Mouse (Mus musculus) hindbrain, embryonic 14.5 days (tissue): ENCODE results near the gene Fancc. TPM values are rescaled to one million over a fixed set of nuclear protein-coding genes. Genes with fewer than 3 reads are reported as not detected.
A peak's percentile ranks its signal among the peaks of the same experiment; 100 is the strongest.

Experiments used
- ATAC-seq: fragments of 200-750 bp; cut with Nextera tagmentation; 2 replicates; pipeline ENCODE4 v1.8.0; 2017; ENCODE audit warnings: moderate number of reproducible peaks, mild to moderate bottlenecking, moderate TSS enrichment, moderate library complexity; ENCODE audit not compliant: low FRiP score
- DNase-seq: peaks from one replicate; pipeline ENCODE4 v3.0.0-alpha.2; 2015; ENCODE audit warnings: low spot score
- H3K27ac ChIP-seq: fragments of 300-500 bp; sonication (generic); 2 replicates; pipeline ENCODE4 v1.5.1; 2014; ENCODE audit warnings: mild to moderate bottlenecking, moderate library complexity
- H3K27me3 ChIP-seq: fragments of 300-500 bp; sonication (generic); 2 replicates; pipeline ENCODE4 v1.6.1; 2014; ENCODE audit warnings: mild to moderate bottlenecking, low read length, mixed read lengths; ENCODE audit not compliant: control insufficient read depth, insufficient read depth
- H3K36me3 ChIP-seq: fragments of 300-500 bp; sonication (generic); replicated peaks from 2 replicates; pipeline ENCODE4 v1.6.1; 2014; ENCODE audit not compliant: control insufficient read depth, insufficient read depth
- H3K4me1 ChIP-seq: fragments of 300-500 bp; sonication (generic); replicated peaks from 2 replicates; pipeline ENCODE4 v1.6.1; 2014; ENCODE audit warnings: antibody characterized with exemption, low read length, mixed read lengths; ENCODE audit not compliant: control insufficient read depth, insufficient read depth
- H3K4me2 ChIP-seq: fragments of 300-500 bp; sonication (generic); replicated peaks from 2 replicates; pipeline ENCODE4 v1.6.1; 2014; ENCODE audit warnings: mild to moderate bottlenecking, moderate library complexity
- H3K4me3 ChIP-seq: fragments of 300-500 bp; sonication (generic); replicated peaks from 2 replicates; pipeline ENCODE4 v1.5.1; 2014; ENCODE audit warnings: mild to moderate bottlenecking, low read length
- H3K9ac ChIP-seq: fragments of 300-500 bp; sonication (generic); 2 replicates; pipeline ENCODE4 v1.6.1; 2014
- H3K9me3 ChIP-seq: fragments of 300-500 bp; sonication (generic); 2 replicates; pipeline ENCODE4 v1.6.1; 2016; ENCODE audit warnings: low read length; ENCODE audit not compliant: control insufficient read depth
- WGBS: fragments of 180-500 bp; shearing (Covaris S2); extraction: QIAGEN DNeasy Blood & Tissue Kit; methylation state at CpG from one replicate; pipeline ENCODE4 v1.1.7; 2014; 5-methylcytosine and 5-hydroxymethylcytosine counted together
- polyA plus RNA-seq: library from polyadenylated mRNA; unstranded; fragments of >200 nt; fragmentation: Nextera tagmentation; extraction: Ambion mirVana; gene quantifications from 2 replicates; pipeline ENCODE4 v1.2.1, GENCODE M21; 2014

Gene Fancc
- polyA plus RNA-seq, 1 experiment from 2014 or later: 15.9 TPM

GRCm38 (mm10) chr13:63530857-63531256, 33.8 kb upstream of the Fancc start:
- Histone ChIP-seq H3K27me3 (no peaks in the 10 kb centered on the region), H3K27ac (no peak overlapping the region), H3K4me1 (peaks cover 22% of the 10 kb centered on the region), H3K9ac (no peak overlapping the region), H3K36me3 (peaks cover 80% of the 10 kb centered on the region), H3K9me3 (no peaks in the 10 kb centered on the region), H3K4me3 (no peak overlapping the region), H3K4me2 (no peak overlapping the region)
- no peak for ATAC-seq
- no peak for DNase-seq
- WGBS: 62% methylated on average over 9 of the region's 9 CpGs

DNA sequence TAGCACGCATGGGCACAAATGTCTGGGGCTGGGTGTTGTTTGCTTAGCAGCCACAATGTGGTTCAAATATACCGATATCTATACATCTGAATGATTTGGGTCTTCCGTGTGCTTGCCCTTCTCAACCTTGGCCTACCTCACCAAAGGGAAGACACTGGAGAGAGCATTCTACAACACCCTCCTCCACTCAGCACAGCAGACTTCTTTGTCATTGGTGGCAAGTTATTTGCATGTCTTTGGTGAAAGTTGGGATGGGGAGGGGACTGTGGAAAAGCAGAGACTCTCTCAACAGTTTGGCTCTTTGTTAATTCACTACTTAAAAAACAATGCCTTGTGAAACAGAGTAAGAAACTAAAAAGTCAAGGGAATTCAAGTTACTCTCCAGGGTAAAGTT, 33.3 kb upstream of the Fancc start:
- no peak for DNase-seq
- H3K4me2 ChIP-seq: no peak overlapping the region
- H3K27ac ChIP-seq: no peak overlapping the region
- no peak overlapping the region for H3K9ac ChIP-seq
- H3K4me3 ChIP-seq: no peak overlapping the region
- peaks cover 80% of the 10 kb centered on the region for H3K36me3 ChIP-seq
- H3K4me1 ChIP-seq: peaks cover 27% of the 10 kb centered on the region
- ATAC-seq: no peak
- H3K27me3 ChIP-seq: no peaks in the 10 kb centered on the region
- 15% methylated on average over 3 of the region's 3 CpGs for WGBS
- no peaks in the 10 kb centered on the region for H3K9me3 ChIP-seq

- Histone ChIP-seq H3K27ac (no peak overlapping the region), H3K27me3 (no peaks in the 10 kb centered on the region), H3K4me2 (no peak overlapping the region), H3K4me3 (no peak overlapping the region), H3K9me3 (no peaks in the 10 kb centered on the region), H3K4me1 (peaks cover 33% of the 10 kb centered on the region), H3K36me3 (peaks cover 80% of the 10 kb centered on the region), H3K9ac (no peak overlapping the region)
- DNase-seq (no peak), ATAC-seq (no peak)
- WGBS: 44% methylated on average over 3 of the region's 3 CpGs
Measured at GRCm38 (mm10) chr13:63529602-63530370, 32.7 kb upstream of the Fancc start.

GRCm38 (mm10) chr13:63528852-63529251, 31.8 kb upstream of the Fancc start:
- DNase-seq (no peak), ATAC-seq (no peak)
- no peak overlapping the region for H3K4me2 ChIP-seq
- no peak overlapping the region for H3K9ac ChIP-seq
- H3K27me3 ChIP-seq: no peaks in the 10 kb centered on the region
- 7% methylated on average over 2 of the region's 2 CpGs for WGBS
- no peaks in the 10 kb centered on the region for H3K9me3 ChIP-seq
- H3K4me1 ChIP-seq: peaks cover 40% of the 10 kb centered on the region
- H3K36me3 ChIP-seq: peaks cover 80% of the 10 kb centered on the region
- H3K4me3 ChIP-seq: no peak overlapping the region
- 0 out of 2 replicates have a peak overlapping the region, but pooled peaks have one; percentile 39 for H3K27ac ChIP-seq

GRCm38 (mm10) chr13:63528164-63528675, 31.1 kb upstream of the Fancc start:
- DNase-seq: no peak
- H3K4me1 ChIP-seq: peaks cover 40% of the 10 kb centered on the region

GRCm38 (mm10) chr13:63525571-63526197, 28.6 kb upstream of the Fancc start:
- ATAC-seq (no peak), DNase-seq (no peak)
- no peaks in the 10 kb centered on the region for H3K9me3 ChIP-seq
- H3K36me3 ChIP-seq: peaks cover 77% of the 10 kb centered on the region
- no peak overlapping the region for H3K4me3 ChIP-seq
- H3K4me1 ChIP-seq: peaks cover 37% of the 10 kb centered on the region
- no peaks in the 10 kb centered on the region for H3K27me3 ChIP-seq
- peak overlapping the region; percentile 62; the same call in 1 of the 2 replicates for H3K27ac ChIP-seq
- WGBS: 47% methylated on average over 11 of the region's 11 CpGs
- no peak overlapping the region for H3K9ac ChIP-seq
- no peak overlapping the region for H3K4me2 ChIP-seq

More at GRCm38 (mm10) chr13:63528164-63528675, 31.1 kb upstream of the Fancc start:
- Histone ChIP-seq H3K27ac (0 out of 2 replicates have a peak overlapping the region, but pooled peaks have one; percentile 39), H3K4me2 (no peak overlapping the region), H3K9me3 (no peaks in the 10 kb centered on the region), H3K36me3 (peaks cover 79% of the 10 kb centered on the region), H3K27me3 (no peaks in the 10 kb centered on the region), H3K9ac (no peak overlapping the region), H3K4me3 (no peak overlapping the region)
- ATAC-seq: peak; percentile 53; the same call in 1 of the 2 replicates
- 3% methylated on average over 5 of the region's 5 CpGs for WGBS

DNA sequence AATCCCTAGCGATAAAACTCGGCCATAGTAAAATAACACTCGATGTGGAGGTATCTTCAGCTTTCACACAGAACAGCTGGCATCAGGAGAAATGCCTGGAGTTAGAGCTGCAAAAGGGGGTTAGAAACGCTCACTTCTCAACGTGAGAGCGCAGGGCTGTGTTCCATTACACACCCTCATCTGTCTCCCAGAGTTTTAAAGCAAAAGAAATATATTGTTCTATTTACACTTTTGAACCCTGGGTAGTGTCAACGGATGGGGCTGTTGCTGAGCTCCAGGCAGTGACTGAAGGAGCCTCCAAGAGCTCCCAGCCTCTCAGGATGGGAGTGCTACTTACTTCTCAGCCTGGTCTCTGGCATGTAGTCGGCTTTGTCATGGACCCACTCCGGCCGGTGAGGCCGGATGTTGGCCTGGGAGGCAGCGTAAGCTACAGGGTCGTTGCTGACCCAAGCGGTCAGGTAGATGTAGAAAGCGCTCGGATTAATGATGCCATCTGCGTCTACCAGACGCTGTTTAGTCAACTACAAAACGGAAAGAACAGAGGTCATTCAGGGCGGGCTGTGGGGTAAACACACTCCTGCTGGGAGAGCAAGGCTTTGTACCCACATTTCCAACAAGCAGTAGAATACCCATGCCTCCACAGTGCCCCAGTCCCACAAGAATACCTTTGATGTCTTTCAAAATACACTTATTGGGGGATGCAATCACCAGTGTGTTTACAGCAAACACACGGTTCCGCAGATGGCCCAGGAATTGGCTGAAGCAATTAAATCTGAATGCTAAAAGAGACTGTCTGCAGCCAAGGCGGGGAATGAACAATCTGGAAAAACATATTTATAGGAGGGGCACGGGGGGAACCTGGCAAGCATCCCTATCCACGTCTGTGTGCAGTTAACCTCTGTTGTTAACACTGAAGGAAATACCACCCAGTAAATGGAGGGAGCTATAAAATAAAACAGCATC, 27.8 kb upstream of the Fancc start:
- Histone ChIP-seq H3K4me1 (peaks cover 37% of the 10 kb centered on the region), H3K27me3 (no peaks in the 10 kb centered on the region), H3K27ac (peak overlapping the region; percentile 62), H3K9ac (no peak overlapping the region), H3K36me3 (peaks cover 77% of the 10 kb centered on the region), H3K4me3 (no peak overlapping the region), H3K9me3 (no peaks in the 10 kb centered on the region), H3K4me2 (no peak overlapping the region)
- 51% methylated on average over 25 of the region's 25 CpGs for WGBS
- DNase-seq (no peak), ATAC-seq (no peak)

DNA sequence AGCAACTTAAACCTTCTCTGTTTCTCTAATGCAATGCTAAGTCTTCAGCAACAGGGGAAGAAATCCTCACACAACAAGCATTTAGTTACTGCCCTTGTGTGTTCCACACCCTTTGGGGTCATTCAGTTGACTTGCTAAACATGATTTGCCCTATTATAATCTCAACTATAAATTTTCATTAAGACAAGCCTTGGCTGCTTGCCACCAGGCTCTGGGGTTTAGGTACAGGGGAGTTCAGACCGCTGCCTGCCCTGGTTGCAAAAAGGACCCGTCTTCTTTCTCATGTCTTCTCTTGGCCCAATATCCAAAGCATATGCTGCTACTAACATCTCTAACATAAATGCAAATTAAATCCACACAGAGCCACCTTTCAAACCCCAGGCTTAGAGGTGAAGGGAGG, 27.0 kb upstream of the Fancc start:
- no peak overlapping the region for H3K4me3 ChIP-seq
- whole genome bisulfite sequencing: 51% methylated on average over 2 of the region's 2 CpGs
- peaks cover 81% of the 10 kb centered on the region for H3K36me3 ChIP-seq
- no peak overlapping the region for H3K4me2 ChIP-seq
- ATAC-seq (no peak), DNase-seq (no peak)
- no peak overlapping the region for H3K9ac ChIP-seq
- H3K27me3 ChIP-seq: no peaks in the 10 kb centered on the region
- 0 out of 2 replicates have a peak overlapping the region, but pooled peaks have one; percentile 4 for H3K27ac ChIP-seq
- H3K4me1 ChIP-seq: peaks cover 37% of the 10 kb centered on the region
- H3K9me3 ChIP-seq: no peaks in the 10 kb centered on the region
